Mouse (Mus musculus): ENCODE results near the gene Ugt8a.

Ugt8a gene

DNA sequence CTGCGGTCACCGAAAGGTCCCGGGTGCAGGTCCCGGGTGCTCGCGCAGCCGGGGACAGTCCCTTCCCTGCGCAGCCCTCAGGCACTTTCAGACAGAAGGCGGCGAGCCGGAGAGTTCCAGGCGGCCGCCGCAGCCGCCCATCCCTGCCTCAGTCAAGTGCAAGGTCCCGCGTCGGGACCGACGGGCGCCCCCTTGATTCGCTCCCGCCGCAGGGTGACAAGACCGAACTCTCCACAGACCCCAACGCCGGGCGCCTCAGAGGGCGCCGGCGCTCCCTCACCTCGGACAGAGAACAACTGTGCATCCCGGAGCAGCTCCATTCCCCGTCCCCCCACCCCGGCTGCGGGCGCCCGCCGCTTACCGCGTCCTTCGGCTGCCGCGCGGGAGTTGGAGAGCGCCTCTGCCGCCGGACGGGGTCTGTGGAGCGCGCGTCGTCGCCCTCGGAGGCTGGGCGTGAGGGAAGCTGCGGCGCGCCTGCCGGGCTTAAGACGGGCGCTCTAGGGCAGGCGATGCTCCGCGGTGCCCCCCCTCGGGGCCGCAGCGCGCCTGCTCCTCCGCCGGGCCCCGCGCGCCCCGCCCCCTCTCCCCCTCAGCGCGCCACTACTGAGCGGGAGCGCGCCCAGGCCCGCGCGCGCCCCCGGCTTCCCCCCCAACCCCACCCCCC, at the start of gene Ugt8a:
TSS of gene Ugt8a (minus strand) at position 528 of the 664 bp plus-strand sequence.
- peak; percentile 88 for DNase-seq (ENCODE audit: low read depth, low spot score)

- DNase-seq (ENCODE audit: low read depth, low spot score): no peak
These were observed 48.2 kb upstream of the Ugt8a start for GRCm38 (mm10) chr3:125986639-125987038.

DNA sequence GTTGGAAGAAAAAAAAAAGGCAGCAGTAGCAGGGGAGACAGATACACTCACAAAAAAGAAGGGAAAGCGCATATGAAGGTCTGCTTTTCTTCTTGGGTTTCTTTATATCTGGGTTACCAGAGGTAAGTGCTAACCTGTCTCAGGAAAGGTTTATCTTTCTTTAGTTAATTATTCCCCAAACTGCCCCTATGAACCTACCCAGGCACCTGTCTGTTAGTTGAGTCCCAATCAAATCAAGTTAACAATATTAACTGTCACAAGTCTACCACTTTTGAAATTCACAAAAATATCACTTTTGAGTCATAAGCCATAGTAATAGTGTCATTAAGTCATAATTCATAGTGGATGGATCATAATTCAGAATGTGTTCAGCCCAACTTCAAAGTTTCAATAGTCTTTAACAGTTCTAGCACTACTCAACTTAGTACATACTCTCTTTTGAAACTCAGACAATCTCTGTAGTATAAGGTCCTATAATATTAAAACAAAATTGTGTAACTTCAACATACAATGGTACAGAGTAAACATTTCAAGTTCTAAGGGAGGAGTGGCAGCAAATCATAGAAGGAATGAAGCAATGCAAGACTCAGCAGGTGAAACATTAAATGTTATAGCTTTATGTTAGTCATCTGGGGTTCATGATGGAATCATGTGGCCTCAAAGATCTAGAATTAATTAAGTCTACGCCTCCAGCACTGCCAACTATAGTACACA, 45.4 kb upstream of the Ugt8a start:
- no peak for DNase-seq (ENCODE audit: low read depth, low spot score)

- no peak for DNase-seq (ENCODE audit: low read depth, low spot score)
These were observed 41.1 kb upstream of the Ugt8a start for GRCm38 (mm10) chr3:125979475-125979874.

DNA sequence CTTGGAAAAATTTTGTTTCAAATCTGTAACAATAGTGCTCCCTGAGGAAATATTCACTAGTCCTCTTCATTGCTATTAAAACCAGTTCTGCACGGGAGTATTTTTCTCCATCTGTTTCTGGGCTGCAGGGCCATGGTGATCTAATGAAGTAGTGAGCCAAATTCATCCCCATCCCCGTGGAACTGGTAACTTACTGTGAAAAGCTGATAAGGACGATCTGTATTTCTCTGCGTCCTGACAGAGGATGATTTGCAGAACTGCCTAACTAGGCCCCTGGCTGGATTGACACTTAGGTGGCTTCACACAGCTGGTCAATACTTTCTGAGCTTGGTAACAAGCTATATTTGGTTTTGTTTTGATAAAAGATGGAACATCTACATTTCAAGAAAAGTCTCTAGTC, 37.5 kb upstream of the Ugt8a start:
- no peak for DNase-seq (ENCODE audit: low read depth, low spot score)

DNA sequence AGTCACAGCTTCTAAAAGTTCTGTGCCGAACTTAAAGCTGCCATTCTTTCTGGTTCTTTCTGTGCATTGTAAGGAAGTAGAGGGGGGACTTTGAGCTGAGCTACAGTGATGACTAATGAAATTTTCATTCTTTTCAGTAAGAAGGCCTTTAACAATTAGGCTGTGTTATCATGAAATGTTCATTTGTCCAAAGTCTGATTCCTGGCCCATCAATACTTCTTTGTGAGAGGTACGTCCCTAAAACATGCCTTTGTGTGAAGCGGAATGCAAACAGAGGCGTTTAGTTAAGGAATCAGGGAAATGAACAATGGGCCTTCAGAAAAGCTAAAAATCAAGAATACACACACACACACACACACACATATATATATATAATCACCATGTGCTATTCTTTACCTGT, 31.0 kb upstream of the Ugt8a start:
- no peak for DNase-seq (ENCODE audit: low read depth, low spot score)

GRCm38 (mm10) chr3:125956196-125956885, 17.9 kb upstream of the Ugt8a start:
- no peak for DNase-seq (ENCODE audit: low read depth, low spot score)

- no peak for DNase-seq (ENCODE audit: low read depth, low spot score)
These were observed 16.5 kb upstream of the Ugt8a start for GRCm38 (mm10) chr3:125954881-125955280.

- DNase-seq (ENCODE audit: low read depth, low spot score): no peak
These were observed 2.4 kb upstream of the Ugt8a start for GRCm38 (mm10) chr3:125940811-125941210.

DNA sequence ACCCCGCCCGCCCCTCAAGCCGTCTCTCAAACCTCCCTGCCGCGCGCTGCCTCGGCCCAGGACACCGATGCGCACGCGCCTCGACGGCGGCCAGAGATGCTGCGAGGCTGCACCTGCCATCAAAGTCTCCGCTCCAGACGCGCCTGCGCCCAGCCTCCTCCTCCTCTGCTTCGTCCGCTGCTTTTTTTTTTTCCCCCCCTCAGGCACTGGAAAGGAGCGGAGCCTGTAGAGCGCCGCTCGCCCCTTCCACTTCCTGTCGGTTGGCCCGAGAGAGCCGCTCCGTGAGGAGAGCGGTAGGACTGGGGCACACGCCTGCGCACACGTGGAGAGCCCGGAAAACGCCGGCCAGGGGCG, 314 bp upstream of the Ugt8a start:
- DNase-seq (ENCODE audit: low read depth, low spot score): peak; percentile 92

DNA sequence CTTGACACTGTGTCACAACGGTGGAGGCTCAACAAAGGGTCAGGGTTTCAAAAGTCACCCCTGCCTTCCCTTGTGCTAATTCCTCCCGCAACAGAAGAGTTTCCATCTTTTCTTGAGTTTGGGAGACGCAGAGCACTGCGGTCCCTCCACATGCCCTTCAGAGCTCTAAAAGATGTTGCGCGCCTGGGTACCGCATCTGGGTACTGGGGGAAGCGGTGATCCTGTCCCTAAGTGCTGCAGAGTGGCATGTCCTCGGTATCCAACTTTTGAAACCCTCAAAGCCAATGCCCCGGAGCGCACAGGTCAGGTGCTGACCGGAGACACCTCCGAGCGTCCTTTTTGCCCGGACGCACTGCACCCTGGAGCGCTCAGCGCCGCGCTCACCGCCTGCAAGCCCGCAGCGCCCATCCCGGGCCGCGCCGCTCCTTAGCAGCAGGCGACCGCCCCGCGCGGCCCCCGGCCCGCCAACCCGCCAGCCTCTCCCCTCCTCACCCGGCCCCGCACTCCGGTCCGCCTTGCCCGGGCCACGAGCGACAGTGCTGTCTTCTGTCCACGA, 805 bp downstream of the Ugt8a start:
- no peak for DNase-seq (ENCODE audit: low read depth, low spot score)

GRCm38 (mm10) chr3:125935796-125936195, 2.6 kb downstream of the Ugt8a start:
- no peak for DNase-seq (ENCODE audit: low read depth, low spot score)

DNA sequence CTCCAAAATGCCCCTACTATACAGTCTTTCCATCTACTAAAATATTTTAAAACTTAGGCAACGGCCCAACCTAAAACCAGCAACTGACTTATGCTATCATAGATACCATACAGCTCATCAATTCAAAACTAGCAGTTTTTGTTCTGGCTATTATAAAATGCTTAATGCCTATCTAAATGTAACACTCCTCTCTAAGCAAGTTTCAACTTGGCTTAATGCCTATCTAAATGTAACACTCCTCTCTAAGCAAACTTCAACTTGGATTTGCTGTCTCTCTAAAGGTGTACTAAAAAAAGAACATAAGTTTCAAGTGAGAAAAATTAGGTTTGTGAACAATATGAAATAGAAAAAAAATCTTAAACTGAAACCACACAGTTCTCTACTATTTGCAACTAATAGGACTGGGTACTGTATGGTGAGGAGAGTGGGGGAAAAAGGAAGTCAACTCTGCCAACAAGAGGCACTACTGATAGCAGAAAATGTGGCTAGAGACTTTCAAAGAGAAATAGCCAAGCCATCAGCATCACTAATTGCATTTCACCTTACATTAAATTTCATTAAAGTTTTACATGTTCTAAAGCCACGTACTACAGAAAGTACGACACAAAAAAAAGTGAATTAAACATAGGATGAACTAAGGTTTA, 5.7 kb downstream of the Ugt8a start:
- DNase-seq (ENCODE audit: low read depth, low spot score): no peak

- no peak for DNase-seq (ENCODE audit: low read depth, low spot score)
These were observed 7.4 kb downstream of the Ugt8a start for GRCm38 (mm10) chr3:125931059-125931458.

DNA sequence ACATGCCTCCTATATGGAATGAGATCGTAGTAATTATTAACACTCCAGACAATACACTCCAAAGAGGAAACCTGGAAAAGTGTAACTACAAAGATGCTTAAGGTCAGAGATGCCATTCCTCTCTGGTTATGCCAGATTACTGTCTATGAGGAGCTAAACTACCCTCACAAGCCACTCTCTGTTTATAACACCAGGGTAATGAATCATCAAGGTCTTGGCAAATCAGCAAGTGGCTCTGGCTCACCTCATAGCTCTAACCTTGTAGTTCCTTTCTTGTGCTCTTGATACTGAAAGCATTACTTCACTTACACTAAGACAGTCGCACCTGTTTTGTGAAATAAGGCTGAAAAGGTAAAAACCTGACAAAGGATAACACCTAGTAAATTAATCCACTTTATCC, 17.5 kb downstream of the Ugt8a start:
- DNase-seq (ENCODE audit: low read depth, low spot score): no peak

- no peak for DNase-seq (ENCODE audit: low read depth, low spot score)
These were observed 39.4 kb downstream of the Ugt8a start for GRCm38 (mm10) chr3:125898976-125899375.

DNA sequence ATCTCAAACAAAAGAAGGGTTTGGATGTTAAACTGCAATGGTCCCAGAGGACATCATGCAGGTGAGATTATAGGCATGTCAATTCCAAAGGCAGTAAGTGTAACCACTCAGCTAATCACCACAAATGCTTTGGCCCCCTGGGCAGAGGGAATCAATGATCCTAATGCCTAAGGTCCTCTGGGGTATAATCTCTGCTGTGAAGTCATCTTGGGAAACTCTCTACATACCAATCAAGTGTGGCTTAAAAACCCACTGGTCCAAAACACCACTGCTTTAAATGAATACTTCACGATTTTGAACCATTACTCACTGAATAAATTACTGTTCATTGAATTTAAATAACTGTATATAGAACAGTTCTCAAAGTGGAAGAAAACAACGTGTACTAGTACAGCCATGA, 51.3 kb downstream of the Ugt8a start:
- DNase-seq (ENCODE audit: low read depth, low spot score): no peak

- no peak for DNase-seq (ENCODE audit: low read depth, low spot score)
These were observed 53.5 kb downstream of the Ugt8a start for GRCm38 (mm10) chr3:125884879-125885278.

DNA sequence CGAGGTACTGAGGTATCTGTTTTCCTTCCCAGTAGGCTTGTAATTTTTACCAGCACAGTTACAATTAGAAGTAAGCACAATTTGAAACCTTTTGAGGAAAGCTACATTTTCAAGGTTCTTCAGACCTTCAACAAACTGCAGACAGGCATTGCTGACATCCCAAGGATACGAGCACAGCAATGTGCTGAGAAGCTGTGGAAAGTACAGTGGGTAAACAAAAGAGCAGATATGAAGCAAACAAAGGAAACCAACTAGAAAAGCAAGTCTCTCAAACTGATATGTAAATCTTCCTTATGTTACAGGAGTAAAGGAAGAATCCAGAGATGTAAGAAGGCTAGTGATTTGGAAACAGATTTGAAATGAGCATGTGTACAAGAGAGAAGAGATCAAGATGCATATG, 54.0 kb downstream of the Ugt8a start:
- no peak for DNase-seq (ENCODE audit: low read depth, low spot score)

- no peak for DNase-seq (ENCODE audit: low read depth, low spot score)
These were observed 55.4 kb downstream of the Ugt8a start for GRCm38 (mm10) chr3:125883009-125883408.

DNA sequence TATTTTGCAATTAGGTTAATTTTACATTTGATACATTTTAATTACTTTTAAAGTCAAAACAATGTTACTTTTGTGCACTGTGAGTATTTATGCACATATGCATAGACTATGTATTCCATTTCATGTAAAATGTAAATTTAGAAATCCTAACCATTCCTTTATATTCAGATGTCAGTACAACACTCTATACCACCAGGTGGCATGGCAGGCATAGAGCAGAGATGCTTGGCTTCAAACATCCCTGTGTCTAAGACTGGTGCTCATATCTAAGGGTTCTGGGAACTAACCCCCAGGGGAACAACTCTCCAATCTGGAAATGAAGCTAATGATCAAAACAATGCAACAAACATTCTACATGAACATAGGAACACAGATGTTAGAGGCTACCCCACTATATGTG, 56.6 kb downstream of the Ugt8a start:
- no peak for DNase-seq (ENCODE audit: low read depth, low spot score)

- DNase-seq (ENCODE audit: low read depth, low spot score): no peak
These were observed 64.0 kb downstream of the Ugt8a start for GRCm38 (mm10) chr3:125874371-125874770.

Data from ZHBTc4 (cell line).